Mouse (Mus musculus) thymus, adult 18-20 months (tissue): ENCODE measurements around the gene Pld4.
A peak's percentile ranks its signal among the peaks of the same experiment; 100 is the strongest.

Experiments
- DNase-seq, 2 experiments: peaks; one replicate each; pipeline ENCODE4 v3.0.0; 2022; ENCODE audit warnings: mixed read lengths in 2 of 2

Pld4 gene

GRCm38 (mm10) chr12:112760154-112760926, at the start of gene Pld4:
Gene Pld4, plus strand, starts transcription at chr12:112760655.
- DNase-seq = no peak

GRCm38 (mm10) chr12:112713984-112714383, 46.5 kb upstream of the Pld4 start:
- DNase-seq = no peak

DNA sequence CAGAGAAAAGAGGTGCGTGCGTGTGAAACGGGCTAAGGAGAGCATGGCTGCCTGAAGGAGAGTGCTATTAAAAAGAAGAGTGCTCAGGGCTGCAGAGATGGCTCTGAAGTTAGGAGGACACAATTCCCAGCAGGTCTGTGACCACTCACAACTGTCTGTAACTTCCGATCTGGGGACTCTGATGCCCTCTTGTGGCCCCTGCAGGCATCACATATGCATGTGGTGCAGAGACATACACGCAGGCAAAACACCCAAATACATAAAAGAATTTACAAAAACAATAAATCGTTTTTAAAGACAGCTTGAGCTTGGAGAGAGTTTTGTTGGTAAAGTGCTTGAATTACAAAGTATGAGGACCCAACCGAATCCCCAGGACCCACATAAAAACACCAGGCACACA, 43.3 kb upstream of the Pld4 start:
- DNase-seq = no peak

DNA sequence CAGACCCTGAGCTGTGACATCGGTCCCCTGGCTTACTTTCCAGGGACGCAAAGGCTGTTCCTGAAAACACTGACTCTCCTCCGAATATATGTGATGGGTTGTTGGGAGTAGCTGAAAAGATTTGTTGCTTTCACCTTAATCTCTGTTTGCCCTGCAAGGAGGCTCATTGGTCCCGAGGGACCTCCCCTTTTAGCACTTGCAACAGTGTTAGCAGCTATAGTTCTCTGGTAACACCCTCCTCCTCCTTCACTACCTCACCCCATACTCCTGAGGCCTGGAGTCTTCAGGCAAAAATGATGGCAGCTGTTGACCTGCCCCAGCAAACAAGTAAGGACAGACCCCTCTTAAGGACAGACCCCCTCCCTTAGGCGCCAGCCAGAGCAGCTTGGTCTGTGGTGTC, 41.5 kb upstream of the Pld4 start:
- no peak for DNase-seq

DNA sequence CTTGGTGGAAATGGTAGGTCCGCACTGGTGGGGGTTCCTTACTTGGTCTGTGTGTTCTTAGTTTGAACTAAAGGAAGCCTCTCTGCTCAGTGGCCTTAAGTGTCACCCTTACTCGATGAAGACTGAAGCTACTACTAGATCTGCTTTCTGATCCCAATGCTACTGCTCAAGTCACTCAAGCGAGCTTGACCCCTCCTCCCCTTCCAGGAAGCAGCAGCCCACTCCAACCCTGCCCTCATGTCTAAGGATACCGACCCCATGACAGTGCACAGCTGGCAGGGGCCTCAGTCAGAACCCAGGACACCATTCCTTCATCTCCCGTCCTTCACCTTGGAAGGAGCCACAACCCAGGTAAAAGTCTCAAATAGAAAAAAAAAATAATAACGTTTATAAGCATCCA, 40.2 kb upstream of the Pld4 start, which contains the start of gene Cep170b:
Cep170b (plus strand) TSS at position 240 of the 400 bp plus-strand sequence.
- DNase-seq = no peak

- DNase-seq = no peak
Measured at GRCm38 (mm10) chr12:112720890-112721423, 39.5 kb upstream of the Pld4 start.

DNA sequence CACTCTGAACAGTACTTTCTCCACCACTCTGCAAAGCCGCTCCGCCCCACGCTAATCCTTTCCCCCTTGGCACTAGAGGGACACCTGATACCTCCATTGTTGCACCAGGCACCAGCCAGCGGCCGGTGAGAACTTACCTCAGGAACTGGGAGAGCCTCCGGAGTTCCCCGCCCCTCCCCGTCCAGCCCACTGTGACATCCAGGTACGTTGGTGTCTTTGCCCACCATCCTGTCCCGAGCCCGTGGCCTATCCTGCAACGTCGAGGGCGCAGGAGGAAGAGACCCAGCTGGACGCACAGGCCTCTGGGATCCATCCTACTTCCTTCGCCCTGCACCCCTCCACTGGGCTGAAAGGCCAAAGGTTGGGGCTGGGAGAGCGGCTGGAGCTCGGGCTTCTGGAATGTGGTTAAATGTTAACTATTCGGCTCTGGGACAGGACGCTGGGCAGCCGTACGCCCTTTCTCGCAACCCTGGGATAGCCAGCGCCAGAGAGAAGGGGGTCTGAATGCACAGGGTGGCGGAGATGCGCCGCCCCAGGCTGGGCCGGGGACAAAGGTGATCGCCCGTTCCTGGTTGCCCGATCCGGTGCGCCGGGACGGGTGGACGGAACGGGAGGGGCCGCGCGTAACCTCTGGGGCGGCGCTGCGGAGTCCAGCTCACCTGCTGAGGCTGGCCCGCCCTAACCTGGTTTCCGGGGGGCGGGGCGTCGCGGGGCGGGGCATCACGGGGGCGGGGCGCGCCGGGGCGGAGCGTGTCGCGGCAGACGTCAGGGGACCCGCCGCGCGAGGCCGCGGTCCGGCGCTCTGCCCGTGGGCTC, 38.8 kb upstream of the Pld4 start:
- no peak for DNase-seq

DNA sequence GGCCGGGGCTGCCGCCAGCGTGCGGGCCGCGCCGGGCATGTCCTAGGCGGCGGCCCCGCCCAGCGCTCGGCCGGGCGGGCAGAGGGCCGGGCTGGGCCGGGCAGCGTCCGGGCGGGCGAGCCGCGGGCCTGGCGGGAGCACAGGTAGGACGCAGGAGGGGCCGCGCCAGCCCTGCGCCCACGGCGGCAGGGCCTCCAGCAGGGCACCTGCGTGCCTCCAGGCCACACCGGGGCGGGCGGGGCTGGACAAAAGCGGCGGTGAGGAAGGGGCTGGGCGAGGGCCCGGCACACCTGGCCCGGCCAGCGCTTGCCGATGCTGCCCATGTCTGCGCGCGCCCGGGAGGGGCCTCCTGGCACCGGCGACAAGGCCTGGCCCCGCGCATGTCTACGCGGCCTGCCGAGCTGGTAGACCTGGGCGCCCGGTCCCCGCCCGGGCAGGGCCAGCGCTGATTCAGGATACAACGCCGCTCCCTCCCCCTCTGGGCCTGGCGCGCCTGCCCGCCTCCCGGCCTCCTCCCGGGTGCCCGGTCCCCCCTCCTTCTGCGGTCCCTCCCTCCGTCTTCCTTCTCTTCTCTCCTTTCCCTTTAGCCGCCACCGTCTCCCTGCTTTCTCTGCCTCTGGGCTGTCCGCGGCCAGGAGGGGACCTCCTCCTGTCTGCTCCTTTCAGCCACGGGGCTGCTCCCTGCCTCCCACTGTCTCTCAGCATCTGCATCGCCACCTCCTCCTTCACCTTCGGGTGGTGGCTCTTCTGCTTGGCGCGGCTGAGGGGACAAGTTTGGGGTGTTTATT, 38.0 kb upstream of the Pld4 start:
- DNase-seq = no peak

- no peak for DNase-seq
Measured at GRCm38 (mm10) chr12:112723028-112723330, 37.5 kb upstream of the Pld4 start.

DNA sequence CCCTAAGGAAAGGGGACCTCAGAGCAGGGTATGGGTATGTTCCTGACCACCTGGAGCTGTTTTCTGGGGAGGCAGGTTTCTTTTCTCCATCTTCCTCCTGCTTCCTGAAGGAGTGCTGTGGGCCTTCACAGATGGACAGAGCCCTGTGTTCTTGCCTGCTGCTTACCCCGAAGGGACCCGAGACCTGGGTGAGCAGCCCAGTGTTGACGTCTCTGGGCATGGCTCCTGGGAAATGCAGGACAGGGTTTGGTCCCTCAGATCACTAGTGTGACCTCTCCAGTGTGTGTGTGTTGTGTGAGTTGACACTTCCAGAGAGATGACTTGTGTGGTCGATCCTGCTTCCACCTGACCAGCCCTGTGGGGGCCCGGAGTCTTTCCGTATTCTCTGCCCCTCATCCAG, 37.0 kb upstream of the Pld4 start:
- no peak for DNase-seq

- peak in 1 of 2 experiments; percentile 39 for DNase-seq
Measured at GRCm38 (mm10) chr12:112724077-112724805, 36.2 kb upstream of the Pld4 start.

DNA sequence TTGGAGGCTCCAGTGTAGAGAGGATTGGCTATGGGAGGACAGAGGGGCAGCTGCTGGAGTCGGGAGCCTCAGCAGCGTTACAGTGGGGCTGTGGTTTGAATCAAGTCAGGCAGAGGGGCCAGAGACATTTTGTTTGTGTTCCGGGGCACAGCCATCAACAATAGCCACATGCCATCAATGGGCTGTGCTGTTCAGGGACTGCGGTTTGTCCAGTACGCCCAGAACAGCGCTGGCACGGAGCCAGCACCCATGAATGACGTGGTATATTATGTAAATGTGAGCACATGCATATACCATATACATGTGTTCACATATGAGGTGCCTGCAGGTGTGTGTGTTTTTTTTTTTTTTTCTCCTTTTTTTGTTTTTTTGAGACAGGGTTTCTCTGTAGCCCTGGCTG, 32.7 kb upstream of the Pld4 start:
- no peak for DNase-seq

GRCm38 (mm10) chr12:112730808-112731207, 29.6 kb upstream of the Pld4 start:
- DNase-seq = no peak

DNA sequence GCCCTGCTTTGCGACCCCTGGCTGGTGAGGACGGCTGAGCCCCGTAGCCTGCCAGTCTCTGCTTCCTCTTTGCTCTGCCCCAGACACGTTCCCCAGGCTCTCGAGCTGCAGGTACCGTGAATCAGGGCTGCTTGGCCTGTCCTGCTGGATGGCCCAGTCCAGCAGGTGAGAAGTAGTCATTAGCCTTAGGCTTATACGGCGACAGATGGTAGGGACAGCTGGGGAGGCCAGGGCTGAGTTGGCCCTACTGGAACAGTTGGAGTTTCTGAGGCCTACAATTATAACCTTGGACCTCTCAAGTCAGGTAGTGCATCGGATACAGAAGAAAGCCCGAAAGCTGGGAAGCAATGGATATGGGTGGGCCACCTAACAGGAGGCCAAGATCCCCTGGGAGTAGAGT, 27.9 kb upstream of the Pld4 start:
- DNase-seq = no peak

DNA sequence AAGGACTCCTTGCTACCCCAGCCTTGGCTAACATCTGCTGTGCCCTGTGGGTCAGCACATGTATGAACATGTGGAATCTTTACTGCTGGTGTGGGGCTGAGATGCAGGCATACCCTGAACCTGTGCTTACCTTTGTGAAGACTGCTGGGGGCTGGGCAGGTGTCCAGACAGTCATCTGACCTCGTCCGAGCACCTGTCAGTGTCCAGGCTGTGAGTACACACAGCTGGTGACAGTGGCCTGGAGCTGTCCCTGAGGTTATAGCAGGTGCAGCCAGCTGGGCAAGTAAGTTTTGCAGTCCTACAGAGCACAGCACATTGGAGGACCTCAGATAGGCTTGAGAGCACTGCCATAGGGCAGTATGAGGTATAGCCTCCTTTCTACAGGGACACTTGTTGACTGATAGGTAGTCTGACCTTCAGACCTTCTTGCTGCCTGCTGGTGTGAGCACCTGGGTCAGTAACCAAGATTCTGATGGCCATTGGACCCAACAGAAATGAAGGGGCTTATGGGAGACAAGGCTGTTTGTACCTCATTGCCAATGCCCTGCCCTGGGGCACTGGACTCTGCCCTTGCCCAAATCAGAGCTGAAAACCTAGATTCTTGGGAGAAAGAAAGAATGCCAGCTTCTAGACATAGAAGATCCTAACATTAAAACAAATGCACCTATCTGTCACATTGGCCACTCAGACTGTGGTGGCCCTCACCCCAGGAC, 26.2 kb upstream of the Pld4 start:
- DNase-seq = no peak

- no peak for DNase-seq
Measured at GRCm38 (mm10) chr12:112734881-112735655, 25.4 kb upstream of the Pld4 start.

DNA sequence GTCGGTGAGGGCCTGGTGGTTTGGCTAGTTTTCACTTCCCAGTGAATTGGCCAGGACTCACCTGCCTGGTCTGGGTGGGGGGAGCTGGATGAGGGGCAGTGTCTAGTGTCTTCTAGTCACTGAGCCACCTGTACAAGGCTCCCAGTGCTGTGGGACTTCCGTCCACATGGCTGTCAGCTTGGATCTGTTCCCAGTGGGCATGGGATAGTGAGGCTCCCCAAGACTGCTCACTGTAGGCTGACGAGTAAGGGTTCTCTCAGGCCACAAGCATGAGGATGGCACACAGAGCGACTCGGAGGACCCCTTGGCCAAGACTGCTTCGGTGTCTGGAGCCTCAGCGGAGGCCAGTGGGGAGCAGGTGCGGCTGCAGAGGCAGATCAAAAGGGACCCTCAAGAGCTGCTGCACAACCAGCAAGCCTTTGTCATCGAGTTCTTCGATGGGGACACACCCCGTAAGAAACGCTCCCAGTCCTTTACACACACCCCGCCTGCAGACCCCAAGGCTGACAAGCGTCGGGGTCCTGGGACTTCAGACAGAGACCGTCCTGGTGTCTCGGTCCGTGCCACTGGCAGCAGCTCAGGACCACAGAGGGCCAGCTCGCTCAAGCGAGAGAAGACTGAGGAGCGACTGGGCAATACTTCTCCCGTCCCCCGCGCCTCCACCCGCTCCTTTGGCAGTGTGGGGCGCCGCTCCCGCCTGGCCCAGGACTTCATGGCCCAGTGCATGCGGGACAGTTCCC, 24.4 kb upstream of the Pld4 start:
- DNase-seq = no peak

DNA sequence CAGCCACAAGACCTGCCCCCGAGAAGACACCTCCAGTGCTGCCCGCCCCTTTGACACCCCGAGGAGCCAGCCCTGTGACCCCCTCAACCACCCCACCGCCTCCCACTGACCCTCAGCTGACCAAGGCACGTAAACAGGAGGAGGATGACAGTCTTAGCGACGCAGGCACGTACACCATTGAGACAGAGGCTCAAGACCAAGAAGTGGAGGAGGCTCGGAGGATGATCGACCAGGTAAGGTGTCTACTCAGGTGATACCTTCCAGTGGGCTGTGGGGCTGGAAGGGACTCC, 23.9 kb upstream of the Pld4 start:
- DNase-seq = no peak

DNA sequence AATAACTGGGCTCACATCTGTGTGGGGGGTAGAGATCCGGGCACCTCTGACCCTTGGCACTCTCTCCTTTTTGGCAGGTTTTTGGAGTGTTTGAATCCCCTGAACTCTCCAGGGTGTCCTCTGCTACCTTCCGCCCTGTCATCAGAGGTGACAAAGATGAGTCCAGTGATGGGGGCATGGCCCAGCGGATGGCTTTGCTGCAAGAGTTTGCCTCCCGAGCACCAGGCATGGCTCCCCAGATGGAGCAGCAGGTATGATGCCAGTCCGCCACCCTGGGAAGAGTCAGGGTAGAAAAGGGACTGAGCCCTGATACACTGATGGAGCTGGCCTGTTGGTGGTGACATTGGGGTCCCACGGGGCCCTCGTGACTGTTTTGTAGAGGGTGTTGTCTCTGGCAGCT, 23.4 kb upstream of the Pld4 start:
- DNase-seq = no peak

- no peak for DNase-seq
Measured at GRCm38 (mm10) chr12:112737761-112738160, 22.7 kb upstream of the Pld4 start.
